Mouse (Mus musculus): Measurements from ENCODE around the gene Rbfox1.

Gene Rbfox1

GRCm38 (mm10) chr16:5997136-5997535 is 112.0 kb downstream of the Rbfox1 start:
- DNase-seq, result no peak

GRCm38 (mm10) chr16:5997651-5998050 is 112.5 kb downstream of the Rbfox1 start:
- no peak for DNase-seq

- DNase-seq, result no peak
Measured at GRCm38 (mm10) chr16:6000016-6000415, 114.9 kb downstream of the Rbfox1 start.

GRCm38 (mm10) chr16:6006996-6007395 is 121.8 kb downstream of the Rbfox1 start:
- DNase-seq, result no peak

GRCm38 (mm10) chr16:6012853-6013252 is 127.7 kb downstream of the Rbfox1 start:
- no peak for DNase-seq

- DNase-seq, result no peak
Measured at GRCm38 (mm10) chr16:6018639-6019038, 133.5 kb downstream of the Rbfox1 start.

GRCm38 (mm10) chr16:6019361-6019760 is 134.2 kb downstream of the Rbfox1 start:
- DNase-seq, result no peak

GRCm38 (mm10) chr16:6031280-6031679 is 146.1 kb downstream of the Rbfox1 start:
- no peak for DNase-seq

GRCm38 (mm10) chr16:6032563-6032962 is 147.4 kb downstream of the Rbfox1 start:
- no peak for DNase-seq

- DNase-seq, result no peak
Measured at GRCm38 (mm10) chr16:6034876-6035275, 149.7 kb downstream of the Rbfox1 start.

- DNase-seq, result no peak
Measured at GRCm38 (mm10) chr16:6037009-6037408, 151.9 kb downstream of the Rbfox1 start.

GRCm38 (mm10) chr16:6042766-6043165 is 157.6 kb downstream of the Rbfox1 start:
- DNase-seq, result no peak

GRCm38 (mm10) chr16:6048601-6049000 is 163.4 kb downstream of the Rbfox1 start:
- no peak for DNase-seq

- DNase-seq, result no peak
Measured at GRCm38 (mm10) chr16:6062495-6062894, 177.3 kb downstream of the Rbfox1 start.

GRCm38 (mm10) chr16:6065481-6065880 is 180.3 kb downstream of the Rbfox1 start:
- DNase-seq, result no peak

- DNase-seq, result no peak
Measured at GRCm38 (mm10) chr16:6075442-6076050, 190.4 kb downstream of the Rbfox1 start.

GRCm38 (mm10) chr16:6079017-6079416 is 193.9 kb downstream of the Rbfox1 start:
- DNase-seq, result no peak

GRCm38 (mm10) chr16:6084701-6085365 is 199.7 kb downstream of the Rbfox1 start:
- DNase-seq, result no peak

GRCm38 (mm10) chr16:6086200-6086599 is 201.0 kb downstream of the Rbfox1 start:
- no peak for DNase-seq

- no peak for DNase-seq
Measured at GRCm38 (mm10) chr16:6091326-6092123, 206.4 kb downstream of the Rbfox1 start.

- no peak for DNase-seq
Measured at GRCm38 (mm10) chr16:6095604-6096372, 210.6 kb downstream of the Rbfox1 start.

GRCm38 (mm10) chr16:6097244-6098040 is 212.3 kb downstream of the Rbfox1 start:
- DNase-seq, result no peak

Data from thymus, adult 18-20 months (tissue).